Mouse (Mus musculus) embryonic facial prominence, embryonic 11.5 days (tissue): ENCODE measurements around the gene Naa20. TPM values are rescaled to one million over a fixed set of nuclear protein-coding genes. Genes with fewer than 3 reads are reported as not detected.

ENCODE experiments used
- ATAC-seq: fragments of 200-750 bp; cut with Nextera tagmentation; replicated peaks from 2 replicates; pipeline ENCODE4 v1.8.0; 2017; ENCODE audit warnings: low read depth; ENCODE audit not compliant: insufficient number of reproducible peaks, low FRiP score, low TSS enrichment
- DNase-seq: peaks from one replicate; pipeline ENCODE4 v3.0.0-alpha.2; 2015; ENCODE audit warnings: low spot score
- H3K27ac ChIP-seq: fragments of 300-500 bp; sonication (generic); replicated peaks from 2 replicates; pipeline ENCODE4 v1.5.1; 2014; ENCODE audit warnings: mild to moderate bottlenecking, low read depth, low read length, control low read depth
- H3K27me3 ChIP-seq: fragments of 300-500 bp; sonication (generic); 2 replicates; pipeline ENCODE4 v1.6.1; 2014; ENCODE audit warnings: mild to moderate bottlenecking, low read length, moderate library complexity, mixed read lengths; ENCODE audit not compliant: control insufficient read depth, insufficient read depth
- H3K36me3 ChIP-seq: fragments of 300-500 bp; sonication (generic); replicated peaks from 2 replicates; pipeline ENCODE4 v1.6.1; 2014; ENCODE audit warnings: low read depth, mild to moderate bottlenecking, low read length, moderate library complexity, mixed read lengths; ENCODE audit not compliant: control insufficient read depth, insufficient read depth
- H3K4me1 ChIP-seq: fragments of 300-500 bp; sonication (generic); 2 replicates; pipeline ENCODE4 v1.6.1; 2014; ENCODE audit warnings: low read length, mixed read lengths; ENCODE audit not compliant: control insufficient read depth, insufficient read depth
- H3K4me2 ChIP-seq: fragments of 300-500 bp; sonication (generic); 2 replicates; pipeline ENCODE4 v1.6.1; 2014; ENCODE audit warnings: low read depth, mild to moderate bottlenecking, control low read depth, low read length, moderate library complexity
- H3K4me3 ChIP-seq: fragments of 300-500 bp; sonication (generic); 2 replicates; pipeline ENCODE4 v1.5.1; 2014; ENCODE audit warnings: low read depth, low read length, control low read depth
- H3K9ac ChIP-seq: fragments of 300-500 bp; sonication (generic); replicated peaks from 2 replicates; pipeline ENCODE4 v1.6.1; 2014; ENCODE audit warnings: mild to moderate bottlenecking, control low read depth, low read length
- H3K9me3 ChIP-seq: fragments of 300-500 bp; sonication (generic); replicated peaks from 2 replicates; pipeline ENCODE4 v1.6.1; 2016; ENCODE audit warnings: mild to moderate bottlenecking, low read length, inconsistent platforms, mixed read lengths; ENCODE audit not compliant: control insufficient read depth
- WGBS: fragments of 180-500 bp; shearing (Covaris S2); extraction: QIAGEN DNeasy Blood & Tissue Kit; methylation state at CpG from one replicate; pipeline ENCODE4 v1.1.7; 2014; 5-methylcytosine and 5-hydroxymethylcytosine counted together
- polyA plus RNA-seq: library from polyadenylated mRNA; unstranded; fragments of >200 nt; fragmentation: Nextera tagmentation; extraction: Ambion mirVana; gene quantifications from 2 replicates; pipeline ENCODE4 v1.2.1, GENCODE M21; 2014

Gene Naa20
- polyA plus RNA-seq, 1 experiment from 2014 or later: 178 TPM

DNA sequence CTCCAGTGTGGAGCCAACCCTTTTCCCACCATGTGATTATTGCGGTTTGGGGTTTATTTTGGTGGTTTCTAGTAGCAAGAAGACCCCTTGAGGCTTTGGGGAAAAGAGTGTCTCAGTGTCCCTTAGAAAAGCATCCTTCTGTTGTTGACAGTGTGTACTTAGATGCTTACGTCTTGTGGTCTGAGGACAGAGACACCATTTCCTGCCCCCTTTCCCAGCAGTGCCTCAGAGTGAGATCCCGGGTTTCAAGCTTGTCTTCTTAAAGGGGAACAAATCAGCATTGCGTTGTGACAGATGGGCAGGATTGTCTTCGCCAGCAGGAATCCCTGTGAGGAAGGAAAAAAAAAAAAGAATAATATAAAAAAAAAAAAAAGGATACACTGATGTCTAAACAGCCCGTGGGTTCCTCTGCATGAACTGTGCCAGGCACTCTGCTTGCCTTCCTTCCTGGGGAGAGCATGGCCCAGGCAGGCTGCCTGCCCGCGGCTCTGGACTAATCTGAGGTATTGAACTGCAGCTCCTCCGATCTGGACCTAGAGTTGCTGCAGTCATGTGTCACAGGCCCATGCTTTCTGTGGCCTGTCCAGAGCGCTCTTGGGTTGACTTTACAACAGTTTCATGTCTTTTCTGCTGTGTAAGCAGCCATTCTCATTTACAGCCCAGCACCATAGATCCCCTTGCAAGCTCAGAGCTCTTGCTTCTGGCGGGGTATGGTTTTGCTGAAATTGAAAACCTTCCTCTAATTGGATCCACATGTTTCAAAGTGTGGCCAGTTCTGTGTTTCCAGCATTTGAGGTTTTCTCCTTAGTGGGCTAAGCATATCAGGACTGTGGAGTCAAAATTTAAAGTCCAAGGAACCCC, 20.8 kb upstream of the Naa20 start:
- Histone ChIP-seq H3K9ac (no peak overlapping the region), H3K4me3 (no peak overlapping the region), H3K9me3 (no peaks in the 10 kb centered on the region), H3K27me3 (no peaks in the 10 kb centered on the region), H3K36me3 (peaks cover 3% of the 10 kb centered on the region), H3K4me1 (no peaks in the 10 kb centered on the region; the same call in 1 of the 2 replicates), H3K4me2 (no peak overlapping the region), H3K27ac (peak overlapping the region; percentile 60)
- DNase-seq: peak; percentile 86
- ATAC-seq: peak; percentile 81
- 37% methylated on average over 11 of the region's 11 CpGs for WGBS

GRCm38 (mm10) chr2:145881932-145882331, 20.0 kb upstream of the Naa20 start:
- peak; percentile 20 for DNase-seq

GRCm38 (mm10) chr2:145882398-145882797, 19.5 kb upstream of the Naa20 start:
- Histone ChIP-seq H3K4me1 (no peaks in the 10 kb centered on the region; the same call in 1 of the 2 replicates), H3K4me3 (no peak overlapping the region), H3K9ac (no peak overlapping the region), H3K27ac (no peak overlapping the region), H3K36me3 (peaks cover 3% of the 10 kb centered on the region), H3K9me3 (no peaks in the 10 kb centered on the region), H3K4me2 (no peak overlapping the region), H3K27me3 (no peaks in the 10 kb centered on the region)
- ATAC-seq (no peak), DNase-seq (peak; percentile 38)
- WGBS: 17% methylated on average over 2 of the region's 2 CpGs

More at GRCm38 (mm10) chr2:145881932-145882331, 20.0 kb upstream of the Naa20 start:
- ATAC-seq: no peak
- H3K4me2 ChIP-seq: no peak overlapping the region
- H3K27me3 ChIP-seq: no peaks in the 10 kb centered on the region
- H3K4me3 ChIP-seq: no peak overlapping the region
- no peak overlapping the region for H3K9ac ChIP-seq
- H3K36me3 ChIP-seq: peaks cover 3% of the 10 kb centered on the region
- H3K9me3 ChIP-seq: no peaks in the 10 kb centered on the region
- peak overlapping the region; percentile 60 for H3K27ac ChIP-seq
- no peaks in the 10 kb centered on the region; the same call in 1 of the 2 replicates for H3K4me1 ChIP-seq
- 71% methylated on average over 5 of the region's 5 CpGs for WGBS

- no peak overlapping the region for H3K4me3 ChIP-seq
- H3K27ac ChIP-seq: peak overlapping the region; percentile 83
- H3K4me2 ChIP-seq: no peak overlapping the region
- H3K9me3 ChIP-seq: no peaks in the 10 kb centered on the region
- ATAC-seq (no peak), DNase-seq (peak; percentile 66)
- H3K36me3 ChIP-seq: no peaks in the 10 kb centered on the region
- H3K27me3 ChIP-seq: no peaks in the 10 kb centered on the region
- WGBS: 20% methylated on average over 17 of the region's 17 CpGs
- H3K4me1 ChIP-seq: no peaks in the 10 kb centered on the region; the same call in 1 of the 2 replicates
- H3K9ac ChIP-seq: peak overlapping the region; percentile 19
Measured at GRCm38 (mm10) chr2:145884036-145884912, 17.6 kb upstream of the Naa20 start.

GRCm38 (mm10) chr2:145884913-145885785, 16.8 kb upstream of the Naa20 start:
- no peaks in the 10 kb centered on the region for H3K27me3 ChIP-seq
- H3K27ac ChIP-seq: peak overlapping the region; percentile 83
- H3K9me3 ChIP-seq: no peaks in the 10 kb centered on the region
- no peaks in the 10 kb centered on the region; the same call in 1 of the 2 replicates for H3K4me1 ChIP-seq
- WGBS: 46% methylated on average over 14 of the region's 14 CpGs
- H3K9ac ChIP-seq: no peak overlapping the region; the same call in 1 of the 2 replicates
- peak; percentile 53 for DNase-seq
- H3K4me3 ChIP-seq: no peak overlapping the region
- H3K4me2 ChIP-seq: no peak overlapping the region
- no peak for ATAC-seq
- H3K36me3 ChIP-seq: no peaks in the 10 kb centered on the region

DNA sequence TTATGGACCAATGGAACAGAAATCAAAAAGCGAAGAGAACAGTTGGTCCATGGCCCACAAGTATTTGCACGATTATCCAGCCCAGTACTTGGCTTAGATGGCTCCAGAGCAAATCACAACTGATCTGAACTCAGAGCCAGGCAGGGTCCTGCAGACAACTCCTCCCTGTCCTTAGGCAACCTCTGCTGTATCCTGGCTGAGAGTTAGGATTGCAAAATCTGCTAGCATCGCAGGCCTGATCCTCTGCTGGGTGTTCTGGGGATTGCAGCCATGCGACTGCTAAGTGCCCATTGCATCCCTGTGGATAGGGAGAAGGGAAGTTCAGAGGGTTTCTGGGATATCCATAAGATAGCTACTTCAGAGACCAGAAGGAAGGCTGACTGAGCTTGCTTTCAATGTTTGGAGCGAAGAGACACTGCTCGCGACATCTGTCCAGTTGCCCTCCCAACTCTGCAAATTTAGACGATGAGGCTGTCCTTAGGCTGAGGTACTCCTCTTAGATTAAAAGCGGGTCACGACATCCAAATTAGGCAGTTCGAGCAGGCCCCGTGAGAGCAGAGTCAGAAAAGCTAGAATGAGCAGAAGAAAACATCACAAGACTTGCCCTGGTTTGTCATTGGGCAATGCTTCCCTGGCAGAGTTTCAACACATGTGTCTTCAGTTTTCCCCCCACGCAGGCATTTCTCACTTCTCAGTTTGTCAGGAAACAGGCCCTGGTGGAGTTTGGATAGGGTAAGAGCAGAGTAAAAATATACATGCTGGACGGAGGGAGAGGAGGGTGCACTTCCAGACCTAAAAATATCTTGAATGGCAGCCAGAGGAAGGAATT, 13.7 kb upstream of the Naa20 start:
- Histone ChIP-seq H3K4me2 (no peak overlapping the region), H3K36me3 (no peaks in the 10 kb centered on the region), H3K27ac (peak overlapping the region; percentile 72; the same call in 1 of the 2 replicates), H3K27me3 (no peaks in the 10 kb centered on the region), H3K4me3 (no peak overlapping the region), H3K9me3 (no peaks in the 10 kb centered on the region), H3K4me1 (no peaks in the 10 kb centered on the region; the same call in 1 of the 2 replicates), H3K9ac (no peak overlapping the region)
- peak; percentile 63 for DNase-seq
- 48% methylated on average over 14 of the region's 14 CpGs for WGBS
- ATAC-seq: 0 out of 2 replicates have a peak, but pooled peaks have one; percentile 30
